Mouse (Mus musculus) layer of hippocampus, adult 2 months (tissue): ENCODE measurements around the gene Slc25a20. TPM values are rescaled to one million over a fixed set of nuclear protein-coding genes. Genes with fewer than 3 reads are reported as not detected.

Experiments used
- DNase-seq, 2 experiments: peaks; one replicate each; pipeline ENCODE4 v3.0.0; 2022; ENCODE audit warnings: low spot score in 2 of 2
- H3K27ac ChIP-seq: fragments of 200-600 bp; 2 replicates; pipeline ENCODE4 v1.8.1; 2022
- H3K4me3 ChIP-seq: fragments of 200-600 bp; 2 replicates; pipeline ENCODE4 v1.8.1; 2022; ENCODE audit warnings: mild to moderate bottlenecking
- CTCF ChIP-seq: fragments of 200-600 bp; conservative IDR thresholded peaks from 2 replicates; pipeline ENCODE4 v1.8.1; 2022; ENCODE audit warnings: antibody characterized with exemption, mild to moderate bottlenecking, moderate library complexity
- long read RNA-seq, 2 experiments: library from polyadenylated mRNA; stranded (forward); transcript quantifications; one replicate each; pipeline ENCODE4 v2.0.0; 2021; ENCODE audit warnings: borderline mapping rate in 2 of 2
- total RNA-seq, 2 experiments: library from RNA; stranded (reverse); gene quantifications; 2 replicates each; pipeline ENCODE4 v1.2.3; 2021

Gene Slc25a20
- total RNA-seq, result 10 to 100 TPM; 14.4 to 14.8 TPM
- long read RNA-seq, experiment 1, partial matches to known transcripts, result 1 of 5 reads
- long read RNA-seq, experiment 1, other reads (novel, unspliced or antisense), result 1 of 5 reads
- long read RNA-seq, experiment 2, transcript Slc25a20-201 (9 exons, 1,783 nt), result major isoform, 6 of 6 reads
- long read RNA-seq, experiment 2, partial matches to known transcripts, result 0 of 6 reads
- long read RNA-seq, experiment 2, other reads (novel, unspliced or antisense), result 0 of 6 reads

- peak within 1 kb of the TSS; percentile 72 for H3K4me3 ChIP-seq
- TF ChIP-seq CTCF, result no peak
- peak; percentile 64 to 78 for DNase-seq
These were observed at the start of gene Slc25a20 for GRCm38 (mm10) chr9:108661677-108662612. Slc25a20 (plus strand) TSS chr9:108662088.

DNA sequence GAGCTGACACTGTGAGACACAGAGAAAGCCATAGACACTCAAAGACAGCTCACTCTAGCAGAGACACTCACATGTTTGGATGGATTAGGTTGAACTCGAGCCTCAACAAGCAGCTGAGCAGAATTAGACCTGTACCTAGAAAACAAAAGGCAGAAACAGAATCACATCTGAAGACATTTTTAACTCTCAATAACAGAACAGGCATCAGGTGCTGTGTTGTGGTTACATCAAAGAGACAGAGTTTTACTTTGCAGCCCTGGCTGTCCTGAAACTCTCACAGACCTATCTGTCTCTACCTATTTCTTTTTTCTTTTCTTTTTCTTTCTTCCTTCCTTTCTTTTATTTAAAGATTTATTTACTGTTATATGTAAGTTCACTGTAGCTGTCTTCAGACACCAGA lies 44.6 kb upstream of the Slc25a20 start:
- no peak for DNase-seq
- Histone ChIP-seq H3K4me3 (no peak overlapping the region), H3K27ac (no peak overlapping the region)
- peak; percentile 32 for TF ChIP-seq CTCF

More at GRCm38 (mm10) chr9:108661677-108662612, at the start of gene Slc25a20:
- H3K27ac ChIP-seq, result peak within 1 kb of the TSS; percentile 75

- Histone ChIP-seq H3K27ac (no peak overlapping the region), H3K4me3 (no peak overlapping the region)
- no peak for DNase-seq
- TF ChIP-seq CTCF, result no peak
These were observed 35.4 kb upstream of the Slc25a20 start for GRCm38 (mm10) chr9:108626498-108626897.

- no peak overlapping the region for H3K27ac ChIP-seq
- no peak for DNase-seq
- no peak for TF ChIP-seq CTCF
- no peak overlapping the region for H3K4me3 ChIP-seq
These were observed 33.7 kb upstream of the Slc25a20 start for GRCm38 (mm10) chr9:108628141-108628540.

DNA sequence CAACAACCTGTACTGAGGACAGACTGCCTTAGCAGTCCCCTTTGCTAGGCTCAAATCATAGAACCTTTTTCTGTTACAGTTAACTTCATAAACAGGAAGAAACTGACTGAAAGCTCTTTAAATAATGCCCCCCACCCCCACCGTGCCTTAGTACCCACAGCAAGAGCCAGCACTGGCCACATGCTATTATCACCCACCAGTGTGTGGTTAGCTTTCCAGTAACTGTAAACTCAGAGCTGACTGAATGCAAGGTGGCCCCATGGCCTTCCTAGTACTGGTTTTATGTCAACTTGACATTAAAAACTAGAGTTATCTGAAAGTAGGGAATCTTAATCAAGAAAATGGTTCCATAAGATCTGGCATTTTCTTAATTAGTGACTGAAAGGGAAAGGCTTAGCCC lies 31.2 kb upstream of the Slc25a20 start:
- TF ChIP-seq CTCF, result no peak
- H3K27ac ChIP-seq, result no peak overlapping the region
- H3K4me3 ChIP-seq, result no peak overlapping the region
- DNase-seq, result no peak

DNA sequence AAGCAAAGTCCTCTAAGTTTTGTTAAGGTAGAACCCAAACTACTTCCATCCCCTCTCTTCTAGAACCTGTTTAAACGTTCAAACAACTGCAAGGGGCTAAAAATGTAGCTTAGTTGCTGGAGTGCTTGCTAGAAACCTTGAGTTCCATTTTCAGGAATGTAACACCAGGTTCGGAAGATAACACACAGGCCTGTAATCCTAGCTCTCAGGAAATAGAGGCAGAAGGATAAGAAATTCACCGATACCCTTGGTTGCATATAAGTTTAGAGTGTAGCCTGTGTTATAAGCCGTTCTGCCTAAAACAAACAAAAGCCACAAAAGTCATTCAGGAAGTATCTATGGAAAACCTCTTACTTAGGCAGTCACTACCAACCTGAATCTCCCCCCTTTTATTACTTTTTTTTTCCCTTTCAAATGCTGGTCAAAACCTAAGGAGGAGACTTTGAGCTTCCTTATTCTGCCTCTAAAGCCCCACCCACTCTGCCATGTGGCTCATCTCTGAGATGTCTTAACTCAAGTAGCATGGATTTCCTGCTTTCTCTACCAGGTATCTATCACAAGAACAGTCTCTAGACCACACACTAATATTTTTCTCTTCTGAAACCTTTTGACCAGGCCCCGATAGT lies 30.1 kb upstream of the Slc25a20 start:
- Histone ChIP-seq H3K27ac (no peak overlapping the region), H3K4me3 (no peak overlapping the region)
- no peak for DNase-seq
- no peak for TF ChIP-seq CTCF

- TF ChIP-seq CTCF, result no peak
- no peak for DNase-seq
- Histone ChIP-seq H3K27ac (no peak overlapping the region), H3K4me3 (no peak overlapping the region)
These were observed 29.5 kb upstream of the Slc25a20 start for GRCm38 (mm10) chr9:108632375-108632774.

GRCm38 (mm10) chr9:108633846-108634245 lies 28.0 kb upstream of the Slc25a20 start:
- no peak overlapping the region; the same call in 1 of the 2 replicates for H3K27ac ChIP-seq
- TF ChIP-seq CTCF, result no peak
- peak in 1 of 2 experiments; percentile 20 for DNase-seq
- H3K4me3 ChIP-seq, result no peak overlapping the region

- DNase-seq, result no peak
- TF ChIP-seq CTCF, result no peak
These were observed 26.5 kb upstream of the Slc25a20 start for GRCm38 (mm10) chr9:108635415-108635814.

DNA sequence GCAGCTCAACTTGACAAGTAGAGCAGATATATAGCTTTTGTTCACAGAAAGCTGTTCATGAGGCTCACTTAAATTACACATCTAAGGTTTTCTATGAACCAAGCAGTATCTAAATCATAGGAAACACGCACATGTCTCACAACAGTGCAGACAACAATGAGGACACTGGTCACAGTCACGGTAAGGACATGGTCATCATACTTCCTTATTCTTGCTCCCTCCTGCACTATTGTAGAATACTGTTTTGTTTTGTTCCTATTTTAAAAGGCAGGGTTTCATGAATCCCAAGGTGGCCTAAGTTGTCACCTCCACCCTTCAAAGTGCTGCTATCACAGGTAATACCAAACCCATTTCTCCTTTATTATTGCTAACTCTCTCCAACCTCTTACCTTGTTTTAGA lies 22.1 kb upstream of the Slc25a20 start:
- TF ChIP-seq CTCF, result no peak
- Histone ChIP-seq H3K27ac (no peak overlapping the region), H3K4me3 (no peak overlapping the region)
- no peak for DNase-seq

More at GRCm38 (mm10) chr9:108635415-108635814, 26.5 kb upstream of the Slc25a20 start:
- H3K4me3 ChIP-seq, result no peak overlapping the region
- no peak overlapping the region for H3K27ac ChIP-seq

GRCm38 (mm10) chr9:108648166-108648565 lies 13.7 kb upstream of the Slc25a20 start:
- Histone ChIP-seq H3K27ac (peak overlapping the region; percentile 92), H3K4me3 (peak overlapping the region; percentile 55)
- DNase-seq, result no peak
- no peak for TF ChIP-seq CTCF

- H3K27ac ChIP-seq, result peak within 1 kb of the TSS; percentile 92
- peak; percentile 51 for TF ChIP-seq CTCF
- DNase-seq, result peak; percentile 90 to 91
- peak within 1 kb of the TSS; percentile 55 for H3K4me3 ChIP-seq
These were observed 13.0 kb upstream of the Slc25a20 start, which contains the start of gene Arih2 for GRCm38 (mm10) chr9:108648611-108649560. Arih2 (minus strand) TSS chr9:108649386.
